Mouse (Mus musculus): ENCODE measurements around the gene Hmcn2. TPM values are rescaled to one million over a fixed set of nuclear protein-coding genes. Genes with fewer than 3 reads are reported as not detected.

Hmcn2 gene
- polyA plus RNA-seq, 1 experiment: 0.40 TPM

- H3K4me3 ChIP-seq (replicated peaks): no peak overlapping the region
- H3K4me1 ChIP-seq: peaks cover 4% of the 10 kb centered on the region; the same call in 1 of the 2 replicates
- peaks cover 51% of the 10 kb centered on the region for H3K27me3 ChIP-seq (replicated peaks)
- TF ChIP-seq GATA1 (IDR thresholded peaks at IDR 0.05; ENCODE audit: borderline replicate concordance, low read length) (no peak), FLI1 (IDR thresholded peaks at IDR 0.05; ENCODE audit: low read length) (no peak)
- peaks cover 7% of the 10 kb centered on the region for H3K9me3 ChIP-seq
- H3K36me3 ChIP-seq (replicated peaks; ENCODE audit: low read length): no peaks in the 10 kb centered on the region
Measured at GRCm38 (mm10) chr2:31339826-31340225, 25.6 kb downstream of the Hmcn2 start.

- no peaks in the 10 kb centered on the region for H3K36me3 ChIP-seq (replicated peaks; ENCODE audit: low read length)
- H3K4me3 ChIP-seq (replicated peaks): no peak overlapping the region
- H3K4me1 ChIP-seq: peaks cover 4% of the 10 kb centered on the region; the same call in 1 of the 2 replicates
- TF ChIP-seq GATA1 (IDR thresholded peaks at IDR 0.05; ENCODE audit: borderline replicate concordance, low read length) (no peak), FLI1 (IDR thresholded peaks at IDR 0.05; ENCODE audit: low read length) (no peak)
- H3K9me3 ChIP-seq: peaks cover 12% of the 10 kb centered on the region
- H3K27me3 ChIP-seq (replicated peaks): peaks cover 40% of the 10 kb centered on the region
Measured at GRCm38 (mm10) chr2:31341726-31342535, 27.7 kb downstream of the Hmcn2 start.

GRCm38 (mm10) chr2:31346096-31346495 lies 31.9 kb downstream of the Hmcn2 start:
- Histone ChIP-seq H3K27me3 (replicated peaks) (peaks cover 33% of the 10 kb centered on the region), H3K4me3 (replicated peaks) (no peak overlapping the region), H3K9me3 (peaks cover 12% of the 10 kb centered on the region), H3K4me1 (no peaks in the 10 kb centered on the region), H3K36me3 (replicated peaks; ENCODE audit: low read length) (no peaks in the 10 kb centered on the region)
- no peak for TF ChIP-seq GATA1 (IDR thresholded peaks at IDR 0.05; ENCODE audit: borderline replicate concordance, low read length)
- no peak for TF ChIP-seq FLI1 (IDR thresholded peaks at IDR 0.05; ENCODE audit: low read length)

GRCm38 (mm10) chr2:31348373-31348772 lies 34.2 kb downstream of the Hmcn2 start:
- Histone ChIP-seq H3K9me3 (peaks cover 12% of the 10 kb centered on the region), H3K27me3 (replicated peaks) (peaks cover 38% of the 10 kb centered on the region), H3K4me1 (peaks cover 9% of the 10 kb centered on the region), H3K36me3 (replicated peaks; ENCODE audit: low read length) (no peaks in the 10 kb centered on the region), H3K4me3 (replicated peaks) (no peak overlapping the region)
- TF ChIP-seq FLI1 (IDR thresholded peaks at IDR 0.05; ENCODE audit: low read length) (no peak), GATA1 (IDR thresholded peaks at IDR 0.05; ENCODE audit: borderline replicate concordance, low read length) (no peak)

- peaks cover 12% of the 10 kb centered on the region for H3K9me3 ChIP-seq
- peaks cover 42% of the 10 kb centered on the region for H3K27me3 ChIP-seq (replicated peaks)
- no peak overlapping the region for H3K4me3 ChIP-seq (replicated peaks)
- peaks cover 9% of the 10 kb centered on the region for H3K4me1 ChIP-seq
- TF ChIP-seq FLI1 (IDR thresholded peaks at IDR 0.05; ENCODE audit: low read length) (no peak), GATA1 (IDR thresholded peaks at IDR 0.05; ENCODE audit: borderline replicate concordance, low read length) (no peak)
- H3K36me3 ChIP-seq (replicated peaks; ENCODE audit: low read length): no peaks in the 10 kb centered on the region
Measured at GRCm38 (mm10) chr2:31348850-31349249, 34.6 kb downstream of the Hmcn2 start.

- H3K27me3 ChIP-seq (replicated peaks): peaks cover 73% of the 10 kb centered on the region
- TF ChIP-seq FLI1 (IDR thresholded peaks at IDR 0.05; ENCODE audit: low read length) (no peak), GATA1 (IDR thresholded peaks at IDR 0.05; ENCODE audit: borderline replicate concordance, low read length) (no peak)
- H3K4me3 ChIP-seq (replicated peaks): no peak overlapping the region
Measured at GRCm38 (mm10) chr2:31356771-31357170, 42.6 kb downstream of the Hmcn2 start.

GRCm38 (mm10) chr2:31359316-31359715 lies 45.1 kb downstream of the Hmcn2 start:
- H3K4me3 ChIP-seq (replicated peaks): no peak overlapping the region
- peaks cover 15% of the 10 kb centered on the region for H3K9me3 ChIP-seq
- no peak for TF ChIP-seq GATA1 (IDR thresholded peaks at IDR 0.05; ENCODE audit: borderline replicate concordance, low read length)
- no peak for TF ChIP-seq FLI1 (IDR thresholded peaks at IDR 0.05; ENCODE audit: low read length)
- H3K27me3 ChIP-seq (replicated peaks): peaks cover 72% of the 10 kb centered on the region
- no peaks in the 10 kb centered on the region for H3K4me1 ChIP-seq
- no peaks in the 10 kb centered on the region for H3K36me3 ChIP-seq (replicated peaks; ENCODE audit: low read length)

More at GRCm38 (mm10) chr2:31356771-31357170, 42.6 kb downstream of the Hmcn2 start:
- Histone ChIP-seq H3K4me1 (peaks cover 3% of the 10 kb centered on the region; the same call in 1 of the 2 replicates), H3K36me3 (replicated peaks; ENCODE audit: low read length) (no peaks in the 10 kb centered on the region), H3K9me3 (peaks cover 14% of the 10 kb centered on the region)

GRCm38 (mm10) chr2:31367186-31367585 lies 53.0 kb downstream of the Hmcn2 start:
- no peak overlapping the region for H3K4me3 ChIP-seq (replicated peaks)
- no peaks in the 10 kb centered on the region for H3K36me3 ChIP-seq (replicated peaks; ENCODE audit: low read length)
- no peaks in the 10 kb centered on the region for H3K4me1 ChIP-seq
- peaks cover 16% of the 10 kb centered on the region for H3K9me3 ChIP-seq
- H3K27me3 ChIP-seq (replicated peaks): peaks cover 45% of the 10 kb centered on the region
- TF ChIP-seq FLI1 (IDR thresholded peaks at IDR 0.05; ENCODE audit: low read length) (no peak), GATA1 (IDR thresholded peaks at IDR 0.05; ENCODE audit: borderline replicate concordance, low read length) (no peak)

GRCm38 (mm10) chr2:31371396-31371795 lies 57.2 kb downstream of the Hmcn2 start:
- Histone ChIP-seq H3K4me1 (no peaks in the 10 kb centered on the region), H3K27me3 (replicated peaks) (peaks cover 46% of the 10 kb centered on the region)

GRCm38 (mm10) chr2:31372186-31372585 lies 58.0 kb downstream of the Hmcn2 start:
- TF ChIP-seq FLI1 (IDR thresholded peaks at IDR 0.05; ENCODE audit: low read length): no peak
- no peak for TF ChIP-seq GATA1 (IDR thresholded peaks at IDR 0.05; ENCODE audit: borderline replicate concordance, low read length)
- Histone ChIP-seq H3K4me1 (no peaks in the 10 kb centered on the region), H3K36me3 (replicated peaks; ENCODE audit: low read length) (no peaks in the 10 kb centered on the region), H3K27me3 (replicated peaks) (peaks cover 47% of the 10 kb centered on the region), H3K4me3 (replicated peaks) (no peak overlapping the region), H3K9me3 (peaks cover 29% of the 10 kb centered on the region)

More at GRCm38 (mm10) chr2:31371396-31371795, 57.2 kb downstream of the Hmcn2 start:
- Histone ChIP-seq H3K4me3 (replicated peaks) (no peak overlapping the region), H3K36me3 (replicated peaks; ENCODE audit: low read length) (no peaks in the 10 kb centered on the region), H3K9me3 (peaks cover 29% of the 10 kb centered on the region)
- TF ChIP-seq GATA1 (IDR thresholded peaks at IDR 0.05; ENCODE audit: borderline replicate concordance, low read length) (no peak), FLI1 (IDR thresholded peaks at IDR 0.05; ENCODE audit: low read length) (no peak)
